Mouse (Mus musculus): ENCODE measurements around the gene Swsap1. TPM values are rescaled to one million over a fixed set of nuclear protein-coding genes. Genes with fewer than 3 reads are reported as not detected.

Gene Swsap1
- polyA plus RNA-seq, 1 experiment from 2014 or later = 12.5 TPM

GRCm38 (mm10) chr9:21989230-21990110 lies 33.9 kb downstream of the Swsap1 start, which contains the start of gene Rgl3:
Gene Rgl3 (minus strand): TSS chr9:21989446.
- ATAC-seq = peak; percentile 26; the same call in 1 of the 2 replicates
- Histone ChIP-seq H3K9ac (replicated peaks; ENCODE audit: low read depth, low read length) (peak within 1 kb of the TSS; percentile 44), H3K4me1 (replicated peaks; ENCODE audit: control insufficient read depth, insufficient read depth, low read length) (peaks cover 21% of the 10 kb centered on the region), H3K9me3 (ENCODE audit: control insufficient read depth, low read length) (no peaks in the 10 kb centered on the region), H3K36me3 (ENCODE audit: control insufficient read depth, insufficient read depth) (no peaks in the 10 kb centered on the region), H3K4me3 (replicated peaks; ENCODE audit: low read length) (peak within 1 kb of the TSS; percentile 36), H3K27me3 (replicated peaks; ENCODE audit: control insufficient read depth, insufficient read depth, low read length) (peaks cover 42% of the 10 kb centered on the region), H3K27ac (ENCODE audit: low read length) (no peak within 1 kb of the TSS), H3K4me2 (ENCODE audit: low read length) (peak within 1 kb of the TSS; percentile 55)
- WGBS = under 1% methylated on average over 42 of the region's 42 CpGs

- no peak for ATAC-seq
- WGBS = 80% methylated on average over 4 of the region's 4 CpGs
- Histone ChIP-seq H3K36me3 (ENCODE audit: control insufficient read depth, insufficient read depth) (no peaks in the 10 kb centered on the region), H3K27me3 (replicated peaks; ENCODE audit: control insufficient read depth, insufficient read depth, low read length) (peaks cover 33% of the 10 kb centered on the region), H3K4me1 (replicated peaks; ENCODE audit: control insufficient read depth, insufficient read depth, low read length) (peaks cover 21% of the 10 kb centered on the region), H3K9me3 (ENCODE audit: control insufficient read depth, low read length) (no peaks in the 10 kb centered on the region), H3K9ac (replicated peaks; ENCODE audit: low read depth, low read length) (no peak overlapping the region), H3K4me3 (replicated peaks; ENCODE audit: low read length) (no peak overlapping the region), H3K4me2 (ENCODE audit: low read length) (no peak overlapping the region), H3K27ac (ENCODE audit: low read length) (no peak overlapping the region)
Measured at GRCm38 (mm10) chr9:21992227-21992626, 36.7 kb downstream of the Swsap1 start.

DNA sequence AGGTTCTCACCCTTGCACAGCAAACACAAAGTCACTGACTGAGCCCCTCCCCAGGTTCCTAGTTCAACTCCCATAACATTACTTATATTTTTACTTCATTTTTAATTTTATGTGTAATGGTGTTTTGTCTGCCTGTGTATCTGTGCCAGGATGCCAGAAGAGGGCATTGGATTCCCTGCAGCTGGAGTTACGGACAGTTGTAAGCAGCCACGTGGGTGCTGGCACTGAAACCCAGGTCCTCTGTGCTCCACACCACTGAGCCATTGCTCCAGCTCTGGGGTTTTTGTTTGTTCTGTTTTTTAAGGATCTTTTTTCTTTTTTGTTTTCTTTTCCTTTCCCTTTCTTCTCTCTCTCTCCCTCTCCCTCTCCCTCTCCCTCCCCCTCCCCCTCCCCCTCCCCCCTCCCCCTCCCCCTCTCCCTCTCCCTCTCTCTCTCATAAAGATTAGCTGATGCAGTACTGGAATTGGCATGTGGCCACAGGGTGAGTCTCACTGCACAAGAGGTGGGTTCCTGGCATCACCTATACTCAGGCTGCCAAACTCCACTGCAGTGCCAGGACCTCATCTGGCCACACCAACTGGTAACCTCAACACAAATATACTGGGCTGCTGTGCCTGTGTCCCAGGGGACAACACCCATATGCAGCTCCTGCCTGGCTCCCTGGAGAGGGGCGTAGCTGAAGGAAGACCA lies 40.8 kb downstream of the Swsap1 start:
- Histone ChIP-seq H3K4me3 (replicated peaks; ENCODE audit: low read length) (no peak overlapping the region), H3K9ac (replicated peaks; ENCODE audit: low read depth, low read length) (no peak overlapping the region), H3K27me3 (replicated peaks; ENCODE audit: control insufficient read depth, insufficient read depth, low read length) (peaks cover 1% of the 10 kb centered on the region), H3K36me3 (ENCODE audit: control insufficient read depth, insufficient read depth) (no peaks in the 10 kb centered on the region), H3K4me1 (replicated peaks; ENCODE audit: control insufficient read depth, insufficient read depth, low read length) (no peaks in the 10 kb centered on the region), H3K9me3 (ENCODE audit: control insufficient read depth, low read length) (no peaks in the 10 kb centered on the region), H3K4me2 (ENCODE audit: low read length) (no peak overlapping the region), H3K27ac (ENCODE audit: low read length) (no peak overlapping the region)
- WGBS = 94% methylated on average over 3 of the region's 3 CpGs
- ATAC-seq = no peak

DNA sequence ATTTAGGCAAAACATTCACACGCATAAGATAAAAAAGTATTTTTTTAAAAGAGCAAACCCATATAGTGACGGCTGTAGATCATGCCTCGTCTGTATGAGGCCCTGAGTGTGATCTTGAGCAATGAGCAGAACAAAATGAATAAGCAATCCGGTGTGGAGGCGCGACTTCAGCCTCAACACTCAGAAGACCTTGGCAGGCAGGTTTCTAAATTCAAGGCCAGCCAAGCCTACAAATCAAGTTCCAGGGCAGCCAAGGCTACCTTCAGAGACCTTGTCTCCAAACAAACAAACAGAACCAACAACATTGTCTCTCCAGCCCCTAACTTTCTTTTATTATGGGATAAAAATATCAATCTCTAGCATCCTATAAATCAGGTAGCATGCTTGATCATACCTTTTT lies 44.7 kb downstream of the Swsap1 start:
- no peak overlapping the region for H3K9ac ChIP-seq (replicated peaks; ENCODE audit: low read depth, low read length)
- H3K27me3 ChIP-seq (replicated peaks; ENCODE audit: control insufficient read depth, insufficient read depth, low read length) = no peaks in the 10 kb centered on the region
- WGBS = 93% methylated on average over 6 of the region's 6 CpGs
- H3K36me3 ChIP-seq (ENCODE audit: control insufficient read depth, insufficient read depth) = peaks cover 3% of the 10 kb centered on the region; the same call in 1 of the 2 replicates
- H3K4me1 ChIP-seq (replicated peaks; ENCODE audit: control insufficient read depth, insufficient read depth, low read length) = peaks cover 26% of the 10 kb centered on the region
- H3K9me3 ChIP-seq (ENCODE audit: control insufficient read depth, low read length) = no peaks in the 10 kb centered on the region
- H3K4me2 ChIP-seq (ENCODE audit: low read length) = no peak overlapping the region
- no peak overlapping the region for H3K27ac ChIP-seq (ENCODE audit: low read length)
- no peak for ATAC-seq
- H3K4me3 ChIP-seq (replicated peaks; ENCODE audit: low read length) = no peak overlapping the region

DNA sequence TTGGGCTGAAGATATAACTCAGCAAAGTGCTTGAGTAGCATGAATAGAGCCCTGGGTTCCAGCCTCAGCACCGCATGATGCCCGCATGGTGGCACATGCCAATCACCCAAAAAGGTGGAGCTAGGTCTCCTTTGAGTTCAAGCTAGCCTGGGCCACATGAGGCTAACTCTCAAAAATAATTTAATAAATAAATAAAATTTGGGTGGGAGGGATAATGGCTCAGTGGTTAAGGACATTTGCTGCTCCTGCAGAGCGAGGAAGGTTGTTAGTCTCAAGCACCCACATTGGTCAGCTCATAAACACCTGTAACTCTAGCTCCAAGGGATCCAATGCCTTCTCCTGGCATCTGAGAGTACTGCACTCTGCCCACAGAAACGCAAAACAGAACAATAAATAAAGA lies 46.1 kb downstream of the Swsap1 start:
- peak overlapping the region; percentile 59; the same call in 1 of the 2 replicates for H3K4me2 ChIP-seq (ENCODE audit: low read length)
- H3K27me3 ChIP-seq (replicated peaks; ENCODE audit: control insufficient read depth, insufficient read depth, low read length) = no peaks in the 10 kb centered on the region
- H3K4me3 ChIP-seq (replicated peaks; ENCODE audit: low read length) = no peak overlapping the region
- no peak overlapping the region for H3K27ac ChIP-seq (ENCODE audit: low read length)
- WGBS = 82% methylated on average over 4 of the region's 4 CpGs
- no peak for ATAC-seq
- H3K9me3 ChIP-seq (ENCODE audit: control insufficient read depth, low read length) = no peaks in the 10 kb centered on the region
- peaks cover 32% of the 10 kb centered on the region for H3K4me1 ChIP-seq (replicated peaks; ENCODE audit: control insufficient read depth, insufficient read depth, low read length)
- H3K9ac ChIP-seq (replicated peaks; ENCODE audit: low read depth, low read length) = no peak overlapping the region
- peaks cover 11% of the 10 kb centered on the region for H3K36me3 ChIP-seq (ENCODE audit: control insufficient read depth, insufficient read depth)

DNA sequence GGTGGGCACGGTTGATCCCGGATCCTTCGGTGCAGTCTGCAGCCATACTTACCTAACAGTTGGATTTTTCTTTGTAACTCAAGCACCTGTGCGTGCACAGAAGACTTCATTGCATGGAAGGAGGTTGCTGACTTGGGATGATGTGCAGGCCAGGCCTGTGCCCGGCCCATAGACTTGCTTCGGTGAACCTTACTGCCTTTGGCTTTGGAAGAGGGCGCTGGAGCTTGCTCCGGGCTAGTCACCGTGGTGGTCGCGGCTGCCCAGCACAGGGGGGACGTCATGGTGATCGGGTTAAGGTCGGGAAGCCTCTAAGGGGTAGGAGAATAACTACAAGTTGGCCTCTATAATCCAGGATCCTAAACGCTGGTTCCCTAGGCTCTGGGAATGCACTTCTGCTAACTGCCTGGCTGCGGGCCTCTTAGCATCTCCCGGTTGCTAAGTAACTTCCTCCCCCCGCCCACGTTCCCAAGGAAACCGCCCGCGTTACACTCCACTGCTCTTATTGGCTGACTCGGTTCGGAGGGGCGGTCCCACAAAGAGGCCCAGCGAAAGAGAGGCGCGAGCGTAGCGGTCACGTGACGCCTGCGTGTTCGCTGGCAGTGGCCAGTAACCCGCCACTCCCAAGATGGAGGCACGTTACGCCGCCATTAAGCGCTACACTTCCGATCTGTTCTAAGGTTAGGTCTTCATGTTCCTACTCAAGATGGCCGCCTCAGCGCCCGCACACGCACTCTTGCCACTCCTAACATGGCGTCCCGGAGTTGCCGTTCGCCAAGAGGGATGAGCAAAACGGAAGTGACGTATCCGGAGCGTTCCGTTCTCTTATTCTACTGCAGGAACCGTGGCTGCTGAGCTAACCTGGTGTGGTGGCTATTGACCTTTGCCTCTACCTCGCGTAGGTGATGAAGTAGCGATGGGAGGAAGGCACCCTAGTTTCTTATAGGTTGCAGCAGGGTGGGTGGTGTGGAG lies 46.9 kb downstream of the Swsap1 start, which contains the start of the genes Ccdc151 and Prkcsh:
Gene Ccdc151 (minus strand): TSS at position 441 of the 969 bp plus-strand sequence.
Gene Prkcsh (plus strand): TSS at position 613 of the 969 bp plus-strand sequence.
- H3K9ac ChIP-seq (replicated peaks; ENCODE audit: low read depth, low read length) = peak within 1 kb of the TSS; percentile 70

GRCm38 (mm10) chr9:22003163-22003554 lies 47.6 kb downstream of the Swsap1 start:
- Histone ChIP-seq H3K36me3 (ENCODE audit: control insufficient read depth, insufficient read depth) (peaks cover 19% of the 10 kb centered on the region), H3K27me3 (replicated peaks; ENCODE audit: control insufficient read depth, insufficient read depth, low read length) (no peaks in the 10 kb centered on the region), H3K27ac (ENCODE audit: low read length) (peak overlapping the region; percentile 75), H3K4me2 (ENCODE audit: low read length) (peak overlapping the region; percentile 94), H3K9me3 (ENCODE audit: control insufficient read depth, low read length) (no peaks in the 10 kb centered on the region), H3K4me3 (replicated peaks; ENCODE audit: low read length) (peak overlapping the region; percentile 78), H3K9ac (replicated peaks; ENCODE audit: low read depth, low read length) (peak overlapping the region; percentile 70), H3K4me1 (replicated peaks; ENCODE audit: control insufficient read depth, insufficient read depth, low read length) (peaks cover 34% of the 10 kb centered on the region)
- under 1% methylated on average over 18 of the region's 18 CpGs for WGBS
- ATAC-seq = peak; percentile 3; the same call in 1 of the 2 replicates

More for the DNA sequence above, 46.9 kb downstream of the Swsap1 start, which contains the start of the genes Ccdc151 and Prkcsh:
- Histone ChIP-seq H3K36me3 (ENCODE audit: control insufficient read depth, insufficient read depth) (peaks cover 17% of the 10 kb centered on the region), H3K9me3 (ENCODE audit: control insufficient read depth, low read length) (no peaks in the 10 kb centered on the region), H3K4me3 (replicated peaks; ENCODE audit: low read length) (peak within 1 kb of the TSS; percentile 78), H3K27ac (ENCODE audit: low read length) (peak within 1 kb of the TSS; percentile 75), H3K4me1 (replicated peaks; ENCODE audit: control insufficient read depth, insufficient read depth, low read length) (peaks cover 34% of the 10 kb centered on the region), H3K4me2 (ENCODE audit: low read length) (peak within 1 kb of the TSS; percentile 94), H3K27me3 (replicated peaks; ENCODE audit: control insufficient read depth, insufficient read depth, low read length) (no peaks in the 10 kb centered on the region)
- peak; percentile 99 for ATAC-seq
- 4% methylated on average over 57 of the region's 57 CpGs for WGBS

GRCm38 (mm10) chr9:22004546-22004945 lies 49.0 kb downstream of the Swsap1 start:
- Histone ChIP-seq H3K4me2 (ENCODE audit: low read length) (no peak overlapping the region), H3K4me3 (replicated peaks; ENCODE audit: low read length) (no peak overlapping the region), H3K4me1 (replicated peaks; ENCODE audit: control insufficient read depth, insufficient read depth, low read length) (peaks cover 34% of the 10 kb centered on the region), H3K9me3 (ENCODE audit: control insufficient read depth, low read length) (no peaks in the 10 kb centered on the region), H3K9ac (replicated peaks; ENCODE audit: low read depth, low read length) (no peak overlapping the region), H3K36me3 (ENCODE audit: control insufficient read depth, insufficient read depth) (peaks cover 25% of the 10 kb centered on the region), H3K27ac (ENCODE audit: low read length) (no peak overlapping the region), H3K27me3 (replicated peaks; ENCODE audit: control insufficient read depth, insufficient read depth, low read length) (no peaks in the 10 kb centered on the region)
- ATAC-seq = no peak
- 91% methylated on average over 12 of the region's 12 CpGs for WGBS

Data from forebrain, embryonic 16.5 days (tissue).